Mouse (Mus musculus) Patski (cell line): ENCODE measurements at regions not wholly inside any gene's neighbourhood (a gene's known extent, or its start where the extent isn't known, plus 50 kb on each side); places are given as distances from the start of the nearest gene placed in this dataset.

ENCODE experiments used
- ATAC-seq: fragments of 100-300 bp; one replicate; pipeline ENCODE4 v1.8.0; 2021
- CTCF ChIA-PET: fragments of 350-600 bp; sonication (Branson Sonifier 250); formaldehyde crosslinking; loops from one replicate; lab custom pipeline; 2022; ENCODE audit warnings: inconsistent platforms; lab: Charles Lee
- POLR2A ChIA-PET: fragments of 350-600 bp; sonication (Branson Sonifier 250); formaldehyde crosslinking; loops from one replicate; lab custom pipeline; 2022; ENCODE audit warnings: antibody characterized with exemption, inconsistent platforms; lab: Charles Lee
- DNase-seq: peaks from one replicate; pipeline ENCODE4 v3.0.0-alpha.2; 2011; ENCODE audit warnings: low read depth, low spot score
- H3K27me3 ChIP-seq: fragments of 371-371 bp; one replicate; pipeline ENCODE4 v1.5.1; 2021
- CTCF ChIP-seq: fragments of 100-300 bp; IDR thresholded peaks from one replicate; pipeline ENCODE4 v1.5.1; 2021
- in situ Hi-C: fragments of 300-500 bp; cut with MboI; formaldehyde crosslinking; loops from 3 replicates; pipeline ENCODE4 v1.11.1; 2018; ENCODE audit warnings: low pct_unique_long_range_greater_than_20kb, mixed read lengths

DNA sequence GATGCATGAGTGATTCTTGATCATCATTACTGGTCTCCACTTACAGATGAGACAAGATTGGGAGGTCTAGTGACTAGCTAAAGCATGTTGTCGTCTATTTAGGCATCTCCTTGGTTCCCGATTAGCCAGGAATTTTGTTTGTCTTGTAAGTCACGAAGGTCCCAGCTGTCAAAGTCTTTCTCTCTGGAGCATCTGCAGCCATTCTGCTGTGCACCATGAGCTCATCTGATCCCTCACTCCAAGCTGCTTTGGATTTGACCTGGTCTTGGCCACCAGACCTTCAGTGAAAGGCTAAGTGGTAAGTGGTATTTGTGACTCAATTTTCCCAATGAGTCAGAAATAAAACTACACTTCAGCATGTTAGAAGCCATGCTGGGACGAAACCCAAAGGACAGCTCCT is 53.3 kb upstream of the Creb5 start:
- ChIA-PET CTCF (interaction anchor here (0.8 to 3.0 kb wide), 4 partner anchors 9 to 20 kb away, joined by 3 to 11 read pairs (median 3); no protein-coding TSS in a partner anchor), POLR2A (no interaction called here)
- no peak for DNase-seq
- no peak for ATAC-seq
- TF ChIP-seq CTCF: no peak
- in situ Hi-C loops: no loop called here
- H3K27me3 ChIP-seq: no peaks in the 10 kb centered on the region

DNA sequence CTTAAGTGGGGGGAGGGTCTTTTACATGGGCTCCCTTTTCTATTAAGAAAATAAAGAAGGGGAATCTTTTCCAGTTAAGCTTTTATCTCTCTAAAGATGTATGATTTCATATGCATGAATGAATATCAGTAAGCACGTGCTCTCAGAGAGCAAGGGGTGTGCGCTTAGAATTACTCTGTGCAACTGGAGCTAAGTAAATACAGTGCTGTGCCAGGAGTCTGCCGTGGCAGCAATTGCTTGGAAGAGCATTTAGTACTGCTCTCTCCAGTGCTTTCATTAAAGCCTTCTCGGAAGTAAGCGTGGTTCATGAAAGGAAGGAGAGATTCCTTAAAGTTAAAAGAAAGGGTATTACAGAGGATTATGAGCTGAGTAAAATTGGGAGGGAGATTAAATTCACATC is 54.5 kb upstream of the Creb5 start:
- no peak for DNase-seq
- no peaks in the 10 kb centered on the region for H3K27me3 ChIP-seq
- no peak for ATAC-seq
- in situ Hi-C loops: no loop called here
- POLR2A ChIA-PET: interaction anchor here (0.5 kb wide), 1 partner anchor 15 kb away, joined by 3 read pairs; no protein-coding TSS in a partner anchor
- CTCF ChIA-PET: interaction anchor here (1.2 to 3.0 kb wide), 2 partner anchors 13 to 17 kb away, joined by 3 to 11 read pairs; no protein-coding TSS in a partner anchor
- TF ChIP-seq CTCF: no peak

DNA sequence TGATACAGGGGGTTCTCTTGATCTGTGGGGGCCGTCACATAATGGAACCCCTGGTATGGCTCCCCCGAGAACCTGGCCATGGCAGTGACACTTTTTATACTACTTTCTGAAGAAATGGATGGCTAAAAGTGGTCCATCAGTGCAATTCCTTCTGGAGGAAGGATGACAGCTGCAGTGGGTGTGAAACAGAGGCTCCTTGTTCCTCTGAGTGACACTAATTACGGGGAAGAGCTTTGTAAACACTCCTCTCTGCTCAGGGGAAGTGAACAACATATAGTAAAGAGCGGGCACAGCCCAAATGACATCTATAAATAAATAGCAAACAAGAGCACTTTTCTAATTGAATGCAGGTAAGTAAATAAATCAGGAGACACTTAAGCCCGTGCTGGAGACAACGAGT is 57.7 kb upstream of the Creb5 start:
- ChIA-PET CTCF (no interaction called here), POLR2A (interaction anchor here (0.5 kb wide), 1 partner anchor 63 kb away, joined by 3 read pairs; no protein-coding TSS in a partner anchor)
- H3K27me3 ChIP-seq: no peaks in the 10 kb centered on the region
- in situ Hi-C loops: no loop called here
- DNase-seq (no peak), ATAC-seq (no peak)
- no peak for TF ChIP-seq CTCF

DNA sequence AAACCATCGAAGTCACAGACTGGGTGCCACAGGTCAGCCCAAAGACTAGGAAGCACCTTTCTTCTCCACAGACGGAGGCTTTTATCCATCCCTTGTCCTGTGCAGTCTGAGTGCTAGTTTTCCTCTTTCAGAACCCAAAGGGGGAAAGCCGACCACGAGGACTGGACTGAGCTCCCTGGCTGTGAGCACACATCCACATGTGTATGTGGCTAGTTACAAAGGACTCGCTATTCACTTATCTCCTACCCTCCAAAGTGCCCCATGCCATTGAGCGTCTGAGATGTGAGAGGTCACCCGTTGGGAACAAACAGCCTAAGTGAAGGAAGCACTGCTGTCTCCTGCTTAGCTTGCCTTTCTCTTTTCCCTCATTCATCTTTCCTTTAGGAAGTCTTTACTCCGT is 65.0 kb upstream of the Creb5 start:
- H3K27me3 ChIP-seq: no peaks in the 10 kb centered on the region
- no peak for TF ChIP-seq CTCF
- CTCF ChIA-PET: interaction anchor here (2.5 kb wide), 1 partner anchor 8 kb away, joined by 5 read pairs; no protein-coding TSS in a partner anchor
- ATAC-seq (no peak), DNase-seq (no peak)
- in situ Hi-C loops: no loop called here
- POLR2A ChIA-PET: no interaction called here

DNA sequence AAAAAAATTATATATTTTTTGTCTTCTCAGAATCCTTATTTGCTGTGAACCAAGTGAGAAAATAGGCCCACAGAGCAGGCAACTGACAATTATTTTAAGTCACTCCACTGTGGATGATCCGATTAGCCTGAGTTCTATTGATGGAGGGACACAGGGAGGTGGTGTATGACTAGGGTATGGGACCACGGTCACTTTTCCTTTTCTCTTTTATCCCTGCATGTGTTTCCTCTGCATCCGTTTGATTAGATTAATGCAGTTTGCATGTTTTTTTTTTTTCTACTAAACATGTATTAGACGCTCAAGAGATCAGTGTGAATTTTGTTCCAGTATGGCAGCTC is 65.4 kb upstream of the Creb5 start:
- in situ Hi-C loops: no loop called here
- no peak for ATAC-seq
- ChIA-PET CTCF (interaction anchor here (2.5 kb wide), 1 partner anchor 9 kb away, joined by 5 read pairs; no protein-coding TSS in a partner anchor), POLR2A (no interaction called here)
- no peak for DNase-seq
- no peak for TF ChIP-seq CTCF
- no peaks in the 10 kb centered on the region for H3K27me3 ChIP-seq

DNA sequence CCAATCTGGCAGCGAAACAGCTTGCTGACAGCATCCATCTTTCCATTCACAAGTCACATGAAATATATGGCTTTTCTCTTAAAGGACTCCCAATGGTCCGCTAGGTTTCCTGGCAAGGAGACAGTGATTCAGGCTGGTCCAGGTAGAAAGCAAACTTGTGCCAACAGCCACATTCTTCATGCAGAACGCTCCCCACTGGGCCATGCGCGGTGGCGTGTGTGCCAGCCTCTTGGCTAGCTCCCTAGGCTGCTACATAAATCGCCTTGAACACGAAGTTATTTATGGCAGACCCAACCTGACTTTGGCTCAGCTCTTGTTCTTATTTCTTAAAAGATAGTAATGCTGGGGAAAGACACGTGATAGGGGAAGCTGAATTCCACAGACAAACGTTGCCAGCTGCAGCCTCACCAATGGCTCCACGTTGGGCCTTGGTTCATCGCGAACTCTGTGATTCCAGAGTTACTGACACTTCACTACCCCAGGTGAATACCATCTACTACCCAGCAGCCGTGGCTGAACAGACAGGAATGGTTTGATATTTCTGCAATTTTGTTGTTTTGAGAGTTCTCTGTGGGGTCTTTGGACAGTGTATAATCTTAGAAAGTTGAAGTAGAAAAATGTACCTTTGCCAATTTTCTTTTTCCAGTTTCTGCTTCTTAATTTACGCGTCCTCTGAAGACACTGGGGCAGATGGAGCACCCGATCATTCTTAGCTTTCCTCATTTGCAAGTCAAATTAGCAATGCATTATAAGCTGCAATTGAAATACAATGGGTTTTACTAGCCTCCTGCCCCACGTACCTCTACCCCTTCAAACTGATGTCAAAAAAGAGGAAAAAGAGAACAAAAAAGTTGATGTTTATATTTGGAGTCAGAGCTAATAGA is 66.0 kb upstream of the Creb5 start:
- no peaks in the 10 kb centered on the region for H3K27me3 ChIP-seq
- in situ Hi-C loops: no loop called here
- ATAC-seq (no peak), DNase-seq (no peak)
- no peak for TF ChIP-seq CTCF
- POLR2A ChIA-PET: no interaction called here
- CTCF ChIA-PET: interaction anchor here (1.3 to 2.5 kb wide), 2 partner anchors 9 to 11 kb away, joined by 4 to 5 read pairs; no protein-coding TSS in a partner anchor

DNA sequence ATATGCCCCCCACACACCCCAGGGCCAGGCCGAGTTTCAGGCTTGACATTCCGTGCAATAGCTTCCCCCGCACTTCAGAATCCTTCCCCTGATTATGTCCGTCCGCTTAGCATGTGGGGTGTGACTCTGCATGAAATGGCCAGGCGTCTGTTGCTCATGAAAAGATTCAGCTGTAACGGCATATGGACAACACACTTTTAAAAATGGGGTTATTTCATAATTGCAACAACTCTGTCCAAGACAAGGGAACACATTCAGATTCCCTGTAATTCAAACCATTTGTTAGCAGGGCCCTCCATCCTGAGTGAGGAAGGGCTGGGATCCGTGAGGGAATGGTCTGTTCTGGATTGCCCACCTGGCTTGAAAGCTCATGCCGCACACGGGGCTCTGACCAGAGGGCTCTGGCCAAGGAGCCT is 68.2 kb upstream of the Creb5 start:
- ChIA-PET CTCF (no interaction called here), POLR2A (interaction anchor here (0.6 kb wide), 1 partner anchor 426 kb away, joined by 4 read pairs; no protein-coding TSS in a partner anchor)
- ATAC-seq: no peak
- no peak for DNase-seq
- H3K27me3 ChIP-seq: no peaks in the 10 kb centered on the region
- TF ChIP-seq CTCF: no peak
- in situ Hi-C loops: no loop called here

DNA sequence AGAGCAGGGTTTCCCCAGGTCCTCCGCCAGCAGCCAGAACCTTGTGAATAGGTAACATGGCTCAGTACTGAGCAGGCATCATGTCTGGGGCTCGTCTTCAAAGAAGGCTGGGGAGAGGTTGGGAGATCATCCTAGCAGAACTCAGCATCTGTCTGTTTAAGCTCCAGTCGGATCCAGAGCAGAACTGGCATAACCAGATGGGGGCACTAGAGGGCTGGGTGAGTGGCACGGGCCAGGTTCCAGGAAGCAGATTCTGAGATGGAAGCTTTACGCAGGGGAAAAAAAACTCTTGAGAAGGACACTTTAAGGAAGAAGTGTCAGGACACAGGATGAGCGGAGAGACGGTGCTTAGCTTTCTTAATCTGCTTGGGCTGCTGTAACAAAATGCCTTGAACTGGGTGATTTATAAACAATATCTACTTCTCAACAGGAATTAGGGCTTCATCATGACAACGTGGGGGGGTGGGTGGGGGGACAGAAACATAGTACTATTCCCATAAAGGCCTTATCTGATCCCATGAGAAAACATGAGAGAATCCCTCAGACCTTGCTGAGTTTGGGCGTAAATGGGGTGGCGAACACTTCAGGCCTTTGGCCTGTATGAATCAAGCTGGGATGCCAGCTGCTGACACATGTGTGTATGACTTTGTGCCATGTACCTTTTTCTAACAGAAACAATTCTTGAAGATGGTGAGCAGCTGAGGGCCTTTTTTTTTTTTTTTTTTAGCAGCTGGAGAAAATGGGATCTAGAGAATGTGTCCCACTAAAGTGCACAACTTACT is 69.6 kb upstream of the Creb5 start:
- ChIA-PET CTCF (interaction anchor here (1.0 to 1.1 kb wide), 2 partner anchors 11 to 18 kb away, joined by 3 read pairs; no protein-coding TSS in a partner anchor), POLR2A (interaction anchor here (0.6 kb wide), 2 partner anchors 15 to 582 kb away, joined by 3 read pairs; no protein-coding TSS in a partner anchor)
- no peak for ATAC-seq
- TF ChIP-seq CTCF: peak; percentile 62
- in situ Hi-C loops: no loop called here
- no peak for DNase-seq
- H3K27me3 ChIP-seq: no peaks in the 10 kb centered on the region

DNA sequence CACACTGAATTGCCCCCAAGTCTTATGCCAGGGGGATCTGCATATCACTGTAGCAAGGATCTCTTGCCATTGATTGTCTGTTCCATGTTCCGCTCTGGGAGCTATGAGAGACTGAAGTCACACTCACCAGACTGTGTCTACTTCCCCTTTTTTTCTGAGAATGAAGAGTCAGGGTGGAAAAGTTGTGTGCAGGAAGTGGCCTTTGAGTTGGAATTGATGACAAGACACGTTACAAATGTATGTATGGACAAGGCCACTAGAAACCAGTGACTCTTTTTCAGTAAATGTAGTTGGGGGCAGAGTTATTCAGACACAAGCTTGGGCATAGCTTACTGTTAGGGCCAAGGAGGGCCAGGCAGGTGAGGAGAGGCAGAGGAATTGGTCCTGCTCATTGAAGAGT is 70.4 kb upstream of the Creb5 start:
- no peaks in the 10 kb centered on the region for H3K27me3 ChIP-seq
- ATAC-seq: no peak
- ChIA-PET CTCF (interaction anchor here (1.0 kb wide), 1 partner anchor 18 kb away, joined by 3 read pairs; no protein-coding TSS in a partner anchor), POLR2A (interaction anchor here (0.6 kb wide), 1 partner anchor 583 kb away, joined by 3 read pairs; no protein-coding TSS in a partner anchor)
- no peak for TF ChIP-seq CTCF
- DNase-seq: no peak
- in situ Hi-C loops: no loop called here

DNA sequence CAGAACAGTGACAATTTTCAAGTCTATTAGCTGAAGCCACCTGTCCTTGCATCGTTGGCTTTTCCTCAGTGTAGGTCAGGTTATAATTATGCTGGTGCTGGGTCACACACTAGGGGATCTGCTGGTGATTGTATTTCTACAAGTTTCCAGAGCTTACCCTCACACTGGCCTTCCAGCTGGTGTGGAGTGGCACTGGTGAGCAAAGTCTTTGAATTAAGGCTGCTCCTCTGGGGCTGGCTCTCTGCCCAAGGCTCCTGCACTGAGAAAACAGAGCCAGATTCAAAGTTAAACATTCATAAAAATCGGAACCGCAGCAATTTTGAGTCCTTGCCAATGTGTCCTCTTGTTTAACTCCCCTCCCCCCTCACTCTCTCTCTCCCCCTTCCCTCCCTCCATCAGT is 75.7 kb upstream of the Creb5 start:
- peak; percentile 8 for TF ChIP-seq CTCF
- ATAC-seq: peak; percentile 40
- in situ Hi-C loops: no loop called here
- DNase-seq: peak; percentile 85
- CTCF ChIA-PET: no interaction called here
- POLR2A ChIA-PET: interaction anchor here (0.6 kb wide), 1 partner anchor 42 kb away, joined by 6 read pairs; no protein-coding TSS in a partner anchor
- no peaks in the 10 kb centered on the region for H3K27me3 ChIP-seq
